Mouse (Mus musculus) hindbrain, embryonic 16.5 days (tissue): ENCODE measurements around the gene Ckap2l. TPM values are rescaled to one million over a fixed set of nuclear protein-coding genes. Genes with fewer than 3 reads are reported as not detected.

Experiments used
- ATAC-seq: fragments of 200-750 bp; cut with Nextera tagmentation; 2 replicates; pipeline ENCODE4 v1.8.0; 2017; ENCODE audit warnings: moderate TSS enrichment, moderate library complexity
- H3K27ac ChIP-seq: fragments of 300-500 bp; sonication (generic); 2 replicates; pipeline ENCODE4 v1.5.1; 2014; ENCODE audit warnings: low read depth, mild to moderate bottlenecking, control low read depth, low read length, moderate library complexity
- H3K27me3 ChIP-seq: fragments of 300-500 bp; sonication (generic); replicated peaks from 2 replicates; pipeline ENCODE4 v1.6.1; 2014; ENCODE audit warnings: low read length; ENCODE audit not compliant: control insufficient read depth, insufficient read depth
- H3K36me3 ChIP-seq: fragments of 300-500 bp; sonication (generic); 2 replicates; pipeline ENCODE4 v1.6.1; 2014; ENCODE audit warnings: mild to moderate bottlenecking, low read length, moderate library complexity, mixed read lengths; ENCODE audit not compliant: control insufficient read depth, insufficient read depth
- H3K4me1 ChIP-seq: fragments of 300-500 bp; sonication (generic); 2 replicates; pipeline ENCODE4 v1.6.1; 2014; ENCODE audit warnings: low read depth, low read length; ENCODE audit not compliant: control insufficient read depth, insufficient read depth
- H3K4me2 ChIP-seq: fragments of 300-500 bp; sonication (generic); 2 replicates; pipeline ENCODE4 v1.6.1; 2014; ENCODE audit warnings: mild to moderate bottlenecking, low read length, control low read depth, moderate library complexity
- H3K4me3 ChIP-seq: fragments of 300-500 bp; sonication (generic); 2 replicates; pipeline ENCODE4 v1.5.1; 2014; ENCODE audit warnings: mild to moderate bottlenecking, low read length, control low read depth, moderate library complexity
- H3K9ac ChIP-seq: fragments of 300-500 bp; sonication (generic); 2 replicates; pipeline ENCODE4 v1.6.1; 2014; ENCODE audit warnings: low read depth, mild to moderate bottlenecking, control low read depth, low read length, moderate library complexity
- H3K9me3 ChIP-seq: fragments of 300-500 bp; sonication (generic); 2 replicates; pipeline ENCODE4 v1.6.1; 2014; ENCODE audit warnings: mild to moderate bottlenecking, low read length, moderate library complexity; ENCODE audit not compliant: control insufficient read depth
- WGBS: fragments of 180-500 bp; shearing (Covaris S2); extraction: QIAGEN DNeasy Blood & Tissue Kit; methylation state at CpG from one replicate; pipeline ENCODE4 v1.1.7; 2014; 5-methylcytosine and 5-hydroxymethylcytosine counted together
- polyA plus RNA-seq: library from polyadenylated mRNA; unstranded; fragments of >200 nt; fragmentation: Nextera tagmentation; extraction: Ambion mirVana; gene quantifications from 2 replicates; pipeline ENCODE4 v1.2.1, GENCODE M21; 2015

Gene Ckap2l
- polyA plus RNA-seq, 1 experiment from 2014 or later = 9.7 TPM

DNA sequence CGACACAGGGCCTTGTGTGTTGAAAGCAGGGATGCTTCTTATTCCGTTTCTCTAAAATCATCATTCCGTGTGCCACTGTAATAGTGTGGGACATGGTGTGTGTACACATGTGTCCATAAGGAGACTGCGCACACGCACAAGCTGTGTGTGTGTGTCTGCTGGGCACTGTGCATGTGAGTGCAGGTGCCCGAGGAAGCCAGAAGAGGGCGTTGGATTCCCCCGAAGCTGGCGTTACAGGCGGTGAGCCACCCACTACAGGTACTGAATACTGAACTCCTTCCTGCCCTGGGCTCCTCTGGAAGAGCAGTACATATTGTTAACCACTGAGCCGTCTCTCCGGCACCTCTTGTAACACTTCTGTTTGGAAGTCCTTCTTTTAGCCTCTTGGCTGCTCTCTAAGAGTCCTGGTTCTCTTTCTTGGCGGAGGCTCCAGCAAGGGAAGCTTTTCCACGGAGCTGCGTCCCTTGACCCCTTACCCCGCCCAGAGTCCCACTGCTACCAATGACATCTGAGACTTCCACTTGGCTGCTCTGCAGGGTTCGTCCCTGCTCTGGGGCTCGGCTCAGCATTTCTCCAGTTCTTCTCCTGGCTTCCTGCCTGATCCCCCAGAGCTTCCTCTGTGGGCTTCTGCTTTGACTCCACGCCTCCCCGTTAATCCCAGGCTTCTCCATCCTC lies 52.4 kb downstream of the Ckap2l start:
- Histone ChIP-seq H3K27ac (no peak overlapping the region), H3K9me3 (no peaks in the 10 kb centered on the region), H3K4me3 (no peak overlapping the region), H3K9ac (no peak overlapping the region), H3K4me1 (no peaks in the 10 kb centered on the region), H3K36me3 (no peaks in the 10 kb centered on the region), H3K4me2 (no peak overlapping the region), H3K27me3 (no peaks in the 10 kb centered on the region)
- 85% methylated on average over 20 of the region's 20 CpGs for WGBS
- no peak for ATAC-seq

DNA sequence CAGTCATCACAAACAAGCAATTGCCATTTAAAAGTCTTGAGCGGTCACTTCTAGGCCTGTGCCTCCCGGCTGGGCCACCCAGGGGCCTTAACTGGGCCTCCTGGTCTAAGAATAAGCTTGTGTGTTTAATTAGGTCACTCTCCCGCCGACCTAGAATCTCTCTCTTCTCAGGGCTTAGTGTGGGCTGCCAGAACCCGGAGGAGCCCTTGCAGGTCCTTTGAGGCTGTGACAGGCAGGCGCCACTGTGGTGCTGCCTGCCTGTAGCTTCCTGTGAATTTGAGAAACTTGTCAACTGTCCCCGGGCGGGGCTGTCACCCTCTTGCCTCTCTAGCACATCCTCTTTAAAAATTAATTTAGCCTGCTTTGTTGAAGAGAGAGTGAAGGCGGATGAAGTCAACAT lies 53.2 kb downstream of the Ckap2l start:
- 50% methylated on average over 9 of the region's 9 CpGs for WGBS
- no peak overlapping the region for H3K4me3 ChIP-seq
- H3K9ac ChIP-seq = no peak overlapping the region
- no peak overlapping the region for H3K4me2 ChIP-seq
- H3K9me3 ChIP-seq = no peaks in the 10 kb centered on the region
- no peaks in the 10 kb centered on the region for H3K4me1 ChIP-seq
- ATAC-seq = no peak
- no peaks in the 10 kb centered on the region for H3K36me3 ChIP-seq
- H3K27ac ChIP-seq = no peak overlapping the region
- no peaks in the 10 kb centered on the region for H3K27me3 ChIP-seq

DNA sequence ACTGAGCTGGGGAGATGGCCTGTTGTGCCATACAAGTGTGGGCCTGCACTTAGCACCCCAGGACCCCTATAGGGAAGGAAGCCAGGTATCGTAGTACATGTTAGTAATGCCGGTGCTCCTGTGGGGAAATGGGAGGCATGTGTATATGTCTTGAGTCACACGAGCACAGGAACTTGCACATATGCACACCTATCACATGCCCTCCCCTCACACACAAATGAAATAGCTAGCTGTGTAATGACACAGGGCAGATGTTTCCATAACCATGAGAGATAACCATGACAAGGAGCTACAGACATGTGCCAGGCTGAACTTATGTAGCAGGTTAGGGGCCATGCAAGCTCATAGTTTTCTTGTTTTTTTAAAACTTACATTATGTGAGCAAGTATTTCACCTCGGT lies 54.0 kb downstream of the Ckap2l start:
- 91% methylated on average over 4 of the region's 4 CpGs for WGBS
- Histone ChIP-seq H3K9me3 (no peaks in the 10 kb centered on the region), H3K4me1 (no peaks in the 10 kb centered on the region), H3K4me3 (no peak overlapping the region), H3K27ac (no peak overlapping the region), H3K36me3 (no peaks in the 10 kb centered on the region), H3K9ac (no peak overlapping the region), H3K27me3 (no peaks in the 10 kb centered on the region), H3K4me2 (no peak overlapping the region)
- ATAC-seq = no peak

DNA sequence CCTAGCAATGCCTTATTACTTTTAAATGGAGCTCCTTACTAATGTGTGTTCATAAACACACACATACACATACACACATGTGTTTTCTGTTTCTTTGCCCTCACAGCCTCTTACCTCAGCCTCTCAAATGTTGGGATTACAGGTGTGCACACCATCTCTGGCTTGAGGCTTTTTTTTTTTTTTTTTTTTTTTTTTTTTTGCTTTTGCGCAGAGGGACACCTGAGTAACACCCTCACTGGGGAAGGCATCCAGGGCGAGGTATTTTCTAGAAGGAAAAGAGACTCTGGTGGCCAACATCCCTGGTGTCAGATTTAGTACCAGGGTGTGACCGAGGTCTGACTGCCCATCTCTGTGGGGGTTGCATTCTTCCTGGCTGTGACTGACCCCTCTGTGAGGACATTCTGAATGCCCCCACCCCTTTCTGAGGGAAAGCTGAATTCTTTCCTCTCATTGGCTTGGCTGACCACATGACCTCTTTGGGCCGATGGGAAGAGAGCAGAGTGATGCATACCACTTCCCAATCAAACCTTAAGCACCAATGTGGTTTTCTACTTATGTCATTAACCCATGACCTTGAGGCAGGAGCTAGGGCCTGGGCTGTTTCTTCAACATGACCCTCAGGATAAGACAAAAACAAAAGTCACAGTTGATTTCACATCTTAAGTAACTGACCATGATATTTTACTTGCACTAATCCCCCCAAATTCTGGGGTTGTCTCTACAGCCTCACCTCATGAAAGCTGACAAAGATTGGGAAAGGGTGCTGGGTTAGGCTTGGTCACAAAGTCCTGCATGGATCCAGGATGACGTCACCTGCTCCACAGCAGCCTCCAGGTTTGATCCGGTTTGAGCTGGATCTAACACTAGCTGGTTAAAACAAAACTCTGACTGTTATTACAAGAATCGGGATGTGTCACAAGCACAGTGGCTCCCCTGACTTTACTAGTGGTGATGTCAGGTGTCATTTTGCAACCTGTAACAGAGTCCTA lies 54.9 kb downstream of the Ckap2l start:
- Histone ChIP-seq H3K27me3 (no peaks in the 10 kb centered on the region), H3K36me3 (no peaks in the 10 kb centered on the region), H3K4me3 (no peak overlapping the region), H3K4me2 (no peak overlapping the region), H3K27ac (no peak overlapping the region), H3K9ac (no peak overlapping the region), H3K9me3 (no peaks in the 10 kb centered on the region), H3K4me1 (no peaks in the 10 kb centered on the region)
- 57% methylated on average over 7 of the region's 7 CpGs for WGBS
- no peak for ATAC-seq

DNA sequence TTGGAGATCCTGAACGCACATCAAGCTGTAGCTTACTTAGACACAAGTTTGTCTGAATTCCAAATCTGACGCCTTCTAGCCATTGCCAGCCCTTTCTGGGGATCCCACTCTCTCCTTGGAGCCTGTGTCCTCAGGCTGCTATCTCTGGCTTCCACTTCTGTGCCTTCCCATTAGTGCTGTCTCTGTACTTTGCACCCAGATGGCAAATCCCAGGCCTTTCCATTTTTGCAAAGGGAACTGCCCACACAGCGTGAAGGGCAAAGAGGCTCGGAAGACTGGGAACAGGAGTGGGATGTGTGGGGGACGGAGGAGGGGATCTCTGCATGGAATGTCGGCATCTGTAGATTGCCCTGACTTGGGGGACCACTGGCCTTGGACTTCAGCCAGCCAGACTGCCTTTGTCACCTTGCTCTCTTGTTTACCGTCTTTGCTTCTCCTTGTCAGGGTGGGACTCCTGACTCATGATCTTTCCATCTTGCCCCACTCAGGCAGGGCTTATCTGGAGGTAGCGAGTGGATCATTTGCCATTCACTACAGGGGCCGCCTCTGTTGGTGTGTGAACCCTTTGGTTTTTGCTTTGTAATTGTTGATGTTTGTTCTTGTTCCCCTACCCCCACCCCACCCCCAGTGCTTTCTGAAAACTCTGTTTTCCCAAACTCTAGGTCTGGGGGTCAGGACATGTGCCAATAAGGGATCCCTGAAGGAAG lies 56.1 kb downstream of the Ckap2l start:
- Histone ChIP-seq H3K4me3 (no peak overlapping the region), H3K27me3 (no peaks in the 10 kb centered on the region), H3K4me1 (no peaks in the 10 kb centered on the region), H3K4me2 (no peak overlapping the region), H3K36me3 (no peaks in the 10 kb centered on the region), H3K27ac (no peak overlapping the region), H3K9ac (no peak overlapping the region), H3K9me3 (no peaks in the 10 kb centered on the region)
- WGBS = 66% methylated on average over 9 of the region's 9 CpGs
- no peak for ATAC-seq

DNA sequence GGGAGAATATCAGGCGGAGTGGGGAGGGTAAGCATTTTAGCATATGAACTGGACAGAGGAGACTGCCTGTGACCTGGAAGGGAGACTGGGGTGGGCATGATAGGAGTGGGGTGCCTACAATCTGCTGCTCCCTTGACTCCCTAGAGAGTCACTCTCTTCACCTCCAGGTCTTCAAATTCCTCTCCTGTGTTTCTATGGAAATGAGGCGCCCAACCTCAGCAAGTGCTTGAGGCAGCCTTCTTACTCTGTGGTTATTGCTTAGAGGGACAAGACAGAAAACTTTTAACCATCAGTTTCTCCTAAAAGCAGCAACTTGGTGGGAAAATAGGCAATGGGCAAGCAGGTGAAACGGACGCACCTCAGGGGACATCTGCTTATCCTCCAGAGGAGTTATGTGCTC lies 60.5 kb downstream of the Ckap2l start:
- Histone ChIP-seq H3K4me1 (no peaks in the 10 kb centered on the region), H3K27me3 (no peaks in the 10 kb centered on the region), H3K4me3 (no peak overlapping the region), H3K36me3 (no peaks in the 10 kb centered on the region), H3K27ac (no peak overlapping the region), H3K4me2 (no peak overlapping the region), H3K9ac (no peak overlapping the region), H3K9me3 (no peaks in the 10 kb centered on the region)
- ATAC-seq = no peak
- WGBS = 69% methylated on average over 4 of the region's 4 CpGs

DNA sequence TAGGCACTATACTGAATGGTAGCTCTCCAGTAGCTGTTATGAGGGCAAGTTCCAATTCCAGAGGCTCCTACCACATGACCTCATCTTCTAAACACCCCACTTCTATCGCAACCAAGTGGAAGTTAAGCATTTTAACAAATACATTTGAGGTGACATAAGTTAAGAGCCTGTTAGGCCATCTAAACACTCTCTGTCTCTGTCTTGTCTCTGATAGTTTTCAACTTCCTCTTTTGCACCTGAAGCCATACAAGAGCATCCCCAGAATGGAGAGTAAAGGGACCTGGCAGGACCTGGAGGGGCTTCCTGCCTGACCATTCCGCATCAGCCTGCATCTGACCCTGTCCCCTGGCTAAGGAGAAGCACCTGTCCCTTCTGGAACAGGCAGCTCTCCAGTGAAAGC lies 62.3 kb downstream of the Ckap2l start:
- H3K4me2 ChIP-seq = no peak overlapping the region
- no peaks in the 10 kb centered on the region for H3K4me1 ChIP-seq
- WGBS = 82% methylated on average over 2 of the region's 2 CpGs
- no peaks in the 10 kb centered on the region for H3K27me3 ChIP-seq
- H3K4me3 ChIP-seq = no peak overlapping the region
- H3K27ac ChIP-seq = no peak overlapping the region
- no peaks in the 10 kb centered on the region for H3K36me3 ChIP-seq
- H3K9ac ChIP-seq = no peak overlapping the region
- ATAC-seq = no peak
- H3K9me3 ChIP-seq = no peaks in the 10 kb centered on the region

DNA sequence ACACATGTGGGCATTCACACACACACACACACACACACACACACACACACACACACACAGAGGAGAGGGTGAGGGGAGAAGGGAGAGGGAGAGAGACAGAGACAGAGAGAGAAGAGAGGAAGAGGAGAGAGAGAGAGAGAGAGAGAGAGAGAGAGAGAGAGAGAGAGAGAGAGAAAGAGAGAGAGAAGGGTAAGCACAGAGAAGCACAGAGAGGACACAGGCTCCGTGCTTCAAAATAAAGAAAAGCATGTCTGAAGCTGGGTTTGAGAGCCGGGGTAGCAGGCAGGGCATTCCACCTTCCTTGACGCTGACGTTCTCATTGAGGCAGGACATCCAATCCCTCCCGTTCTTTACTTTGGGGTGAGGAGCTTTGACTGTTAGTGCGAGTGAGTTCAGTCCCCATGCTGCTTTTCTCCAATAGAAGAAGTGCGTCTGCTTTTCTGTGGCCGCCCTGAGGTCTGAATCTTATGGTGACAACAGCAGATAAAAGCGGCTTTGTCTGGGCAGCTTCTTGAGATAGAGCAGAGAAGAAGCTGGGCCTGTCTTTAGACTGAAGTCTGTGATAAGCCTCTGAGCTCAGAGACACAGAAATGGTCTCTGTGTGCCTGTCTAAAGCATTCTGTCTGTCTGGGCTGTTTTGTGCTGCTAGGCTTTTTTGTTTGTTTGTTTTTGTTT lies 63.1 kb downstream of the Ckap2l start:
- Histone ChIP-seq H3K9ac (no peak overlapping the region), H3K27ac (no peak overlapping the region), H3K4me3 (no peak overlapping the region), H3K4me2 (no peak overlapping the region), H3K9me3 (no peaks in the 10 kb centered on the region), H3K27me3 (no peaks in the 10 kb centered on the region), H3K4me1 (no peaks in the 10 kb centered on the region), H3K36me3 (no peaks in the 10 kb centered on the region)
- 63% methylated on average over 9 of the region's 9 CpGs for WGBS
- no peak for ATAC-seq
